Mouse (Mus musculus) forebrain, embryonic 14.5 days (tissue): ENCODE results near the gene Zmynd11. TPM values are rescaled to one million over a fixed set of nuclear protein-coding genes. Genes with fewer than 3 reads are reported as not detected.

Experiments
- ATAC-seq: fragments of 200-750 bp; cut with Nextera tagmentation; 2 replicates; pipeline ENCODE4 v1.8.0; 2017; ENCODE audit warnings: mild to moderate bottlenecking, moderate library complexity
- DNase-seq: peaks from one replicate; pipeline ENCODE4 v3.0.0-alpha.2; 2015; ENCODE audit warnings: low spot score
- H3K27ac ChIP-seq: fragments of 300-500 bp; sonication (generic); 2 replicates; pipeline ENCODE4 v1.5.1; 2014; ENCODE audit warnings: low read depth, mild to moderate bottlenecking, control low read depth, low read length, moderate library complexity
- H3K27me3 ChIP-seq: fragments of 300-500 bp; sonication (generic); replicated peaks from 2 replicates; pipeline ENCODE4 v1.6.1; 2014; ENCODE audit warnings: low read length, control low read depth, mixed read lengths; ENCODE audit not compliant: control insufficient read depth, insufficient read depth
- H3K36me3 ChIP-seq: fragments of 300-500 bp; sonication (generic); 2 replicates; pipeline ENCODE4 v1.6.1; 2014; ENCODE audit warnings: low read length, control low read depth; ENCODE audit not compliant: control insufficient read depth, insufficient read depth
- H3K4me1 ChIP-seq: fragments of 300-500 bp; sonication (generic); 2 replicates; pipeline ENCODE4 v1.6.1; 2014; ENCODE audit warnings: antibody characterized with exemption, low read length, control low read depth; ENCODE audit not compliant: control insufficient read depth, insufficient read depth
- H3K4me2 ChIP-seq: fragments of 300-500 bp; sonication (generic); 2 replicates; pipeline ENCODE4 v1.6.1; 2014; ENCODE audit warnings: mild to moderate bottlenecking, control low read depth, low read length
- H3K4me3 ChIP-seq: fragments of 300-500 bp; sonication (generic); 2 replicates; pipeline ENCODE4 v1.5.1; 2014; ENCODE audit warnings: low read depth, low read length, control low read depth
- H3K9ac ChIP-seq: fragments of 300-500 bp; sonication (generic); 2 replicates; pipeline ENCODE4 v1.6.1; 2014; ENCODE audit warnings: mild to moderate bottlenecking, low read length, control low read depth, moderate library complexity
- H3K9me3 ChIP-seq: fragments of 300-500 bp; sonication (generic); replicated peaks from 2 replicates; pipeline ENCODE4 v1.6.1; 2016; ENCODE audit warnings: low read length, control low read depth, mixed read lengths; ENCODE audit not compliant: control insufficient read depth
- WGBS: fragments of 180-500 bp; shearing (Covaris S2); extraction: QIAGEN DNeasy Blood & Tissue Kit; methylation state at CpG from one replicate; pipeline ENCODE4 v1.1.7; 2014; 5-methylcytosine and 5-hydroxymethylcytosine counted together
- polyA plus RNA-seq: library from polyadenylated mRNA; unstranded; fragments of >200 nt; fragmentation: Nextera tagmentation; extraction: Ambion mirVana; gene quantifications from 2 replicates; pipeline ENCODE4 v1.2.1, GENCODE M21; 2014

Zmynd11 gene
- polyA plus RNA-seq, 1 experiment from 2014 or later: 148 TPM

DNA sequence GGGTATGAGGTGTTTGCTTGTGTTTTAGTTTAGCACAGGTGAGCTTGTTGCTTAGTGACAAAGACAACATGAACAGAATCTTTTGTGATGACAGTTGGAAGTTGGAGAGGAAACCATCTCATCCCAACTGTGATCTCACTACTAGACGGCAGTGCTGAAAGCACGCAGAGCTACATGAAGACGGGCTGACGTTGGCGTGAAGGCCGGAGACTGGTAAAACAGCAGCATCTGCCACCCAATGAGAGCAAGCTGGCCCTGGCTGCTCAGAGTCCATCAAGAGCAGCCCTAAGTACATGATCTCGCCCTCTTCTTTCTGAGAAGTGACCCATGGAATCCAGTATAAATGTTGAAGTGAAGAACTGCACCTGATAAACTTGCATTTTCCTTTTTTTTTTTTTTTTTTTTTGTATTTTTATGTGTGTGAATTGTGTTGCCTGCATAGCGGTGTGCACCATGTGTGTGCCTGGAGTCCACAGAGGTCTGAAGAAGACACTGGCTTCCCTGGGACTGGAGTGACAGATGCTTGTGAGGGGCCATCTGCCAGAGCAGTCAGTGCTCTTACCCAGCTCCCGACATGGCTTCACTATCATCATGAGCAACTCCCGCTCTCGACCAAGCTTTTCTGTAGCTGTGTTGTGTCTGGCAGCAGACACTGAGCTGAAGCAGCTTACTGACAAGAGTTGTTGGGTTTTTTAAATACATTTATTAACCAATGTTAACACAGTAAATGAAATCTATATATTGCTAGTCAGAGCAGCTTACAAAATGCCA is 80.8 kb downstream of the Zmynd11 start:
- H3K36me3 ChIP-seq: peaks cover 73% of the 10 kb centered on the region
- WGBS: 84% methylated on average over 11 of the region's 11 CpGs
- no peak overlapping the region for H3K9ac ChIP-seq

DNA sequence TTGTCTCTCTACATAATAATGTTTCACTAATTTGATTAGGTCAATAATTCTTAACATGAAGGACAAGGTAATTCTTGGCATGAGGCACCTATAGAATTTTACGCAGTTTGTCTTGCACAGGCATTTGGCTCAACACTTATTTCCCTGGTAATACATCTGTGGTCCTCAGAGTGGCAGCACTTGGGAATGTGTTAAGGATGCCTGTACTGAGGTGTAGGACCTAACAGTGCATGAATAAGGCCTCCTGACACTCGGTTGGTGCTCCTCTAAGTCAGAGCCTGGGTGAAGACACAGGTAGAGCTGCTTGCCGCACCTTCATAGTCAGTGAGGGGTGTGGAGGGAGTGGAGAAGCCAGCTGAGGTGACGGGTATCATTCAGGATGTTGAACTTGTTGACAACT is 81.8 kb downstream of the Zmynd11 start:
- WGBS: 94% methylated on average over 4 of the region's 4 CpGs

More for the DNA sequence above, 80.8 kb downstream of the Zmynd11 start:
- no peaks in the 10 kb centered on the region for H3K4me1 ChIP-seq
- H3K4me2 ChIP-seq: no peak overlapping the region
- no peaks in the 10 kb centered on the region for H3K27me3 ChIP-seq
- H3K27ac ChIP-seq: no peak overlapping the region
- H3K4me3 ChIP-seq: no peak overlapping the region
- H3K9me3 ChIP-seq: no peaks in the 10 kb centered on the region
- ATAC-seq (0 out of 2 replicates have a peak, but pooled peaks have one; percentile 43), DNase-seq (no peak)

DNA sequence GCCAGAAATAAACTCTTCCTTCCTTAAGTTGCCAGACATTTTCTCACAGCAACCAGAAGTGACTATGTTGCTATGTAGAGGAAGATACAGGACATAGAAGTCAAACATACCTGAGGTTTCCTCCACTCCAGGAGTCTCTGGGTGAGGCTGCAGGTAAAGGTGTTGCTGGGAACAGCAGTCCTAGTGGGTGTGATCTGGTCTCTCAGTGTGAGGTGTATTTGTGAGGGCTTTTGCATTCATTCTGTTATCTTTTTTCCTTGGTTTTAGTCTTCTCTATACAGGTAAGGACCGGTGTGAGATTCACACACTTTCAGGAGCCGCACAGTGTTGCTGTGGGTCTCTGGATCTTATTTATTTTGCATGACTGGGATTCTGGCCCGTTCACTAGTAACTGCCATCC is 83.6 kb downstream of the Zmynd11 start:
- WGBS: 100% methylated on average over 3 of the region's 3 CpGs
- DNase-seq (no peak), ATAC-seq (no peak)
- H3K4me1 ChIP-seq: no peaks in the 10 kb centered on the region
- H3K4me2 ChIP-seq: no peak overlapping the region
- no peak overlapping the region for H3K27ac ChIP-seq
- no peak overlapping the region for H3K9ac ChIP-seq
- H3K27me3 ChIP-seq: no peaks in the 10 kb centered on the region
- H3K9me3 ChIP-seq: no peaks in the 10 kb centered on the region; the same call in 1 of the 2 replicates
- H3K36me3 ChIP-seq: peaks cover 44% of the 10 kb centered on the region
- no peak overlapping the region for H3K4me3 ChIP-seq

More for the DNA sequence above, 81.8 kb downstream of the Zmynd11 start:
- H3K4me3 ChIP-seq: no peak overlapping the region
- no peaks in the 10 kb centered on the region for H3K4me1 ChIP-seq
- ATAC-seq (peak; percentile 29; the same call in 1 of the 2 replicates), DNase-seq (no peak)
- no peak overlapping the region for H3K4me2 ChIP-seq
- no peak overlapping the region for H3K27ac ChIP-seq
- peaks cover 62% of the 10 kb centered on the region for H3K36me3 ChIP-seq
- no peaks in the 10 kb centered on the region for H3K9me3 ChIP-seq
- H3K9ac ChIP-seq: no peak overlapping the region
- H3K27me3 ChIP-seq: no peaks in the 10 kb centered on the region

DNA sequence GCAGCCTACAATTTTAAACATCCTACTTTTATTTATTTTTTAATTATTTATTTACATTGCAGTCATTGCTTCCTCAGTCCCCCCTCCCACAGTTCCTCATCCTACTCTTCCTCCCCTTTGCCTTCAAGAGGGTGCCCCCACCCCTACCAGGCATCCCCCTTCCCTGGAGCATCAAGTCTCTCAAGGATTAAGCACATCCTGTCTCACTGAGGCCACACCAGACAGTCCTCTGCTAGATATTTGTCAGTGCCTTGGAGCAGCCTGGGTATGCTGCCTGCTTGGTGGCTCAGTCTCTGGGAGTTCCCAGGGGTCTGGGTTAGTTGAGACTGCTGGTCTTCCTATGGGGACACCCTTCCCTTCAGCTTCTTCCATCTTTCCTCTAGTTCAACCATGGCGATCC is 91.0 kb downstream of the Zmynd11 start:
- peaks cover 6% of the 10 kb centered on the region; the same call in 1 of the 2 replicates for H3K9me3 ChIP-seq
- H3K36me3 ChIP-seq: peaks cover 10% of the 10 kb centered on the region; the same call in 1 of the 2 replicates
- H3K9ac ChIP-seq: no peak overlapping the region
- ATAC-seq (no peak), DNase-seq (no peak)
- no peaks in the 10 kb centered on the region for H3K27me3 ChIP-seq
- no peak overlapping the region for H3K4me3 ChIP-seq
- WGBS: 94% methylated on average over 1 of the region's 1 CpGs
- H3K27ac ChIP-seq: no peak overlapping the region
- no peaks in the 10 kb centered on the region for H3K4me1 ChIP-seq
- no peak overlapping the region for H3K4me2 ChIP-seq

DNA sequence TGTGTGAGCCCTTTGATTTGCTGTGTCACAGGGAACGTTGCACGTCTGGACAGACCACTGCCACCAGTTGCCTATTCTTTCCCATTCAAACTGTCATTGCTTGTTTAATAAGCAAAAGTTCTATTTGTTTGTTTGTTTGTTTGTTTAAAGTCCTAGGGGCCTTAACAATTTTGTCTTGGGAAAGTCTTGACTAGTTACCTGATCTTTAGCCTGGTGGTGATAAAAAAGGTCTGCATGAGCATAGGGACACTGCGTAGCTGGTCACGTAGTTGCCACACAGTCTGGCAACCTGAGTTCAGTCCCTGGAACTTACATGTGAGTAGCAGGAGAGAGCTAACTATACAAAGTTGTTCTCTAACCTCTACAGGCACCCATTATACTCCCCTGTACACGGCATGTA is 95.9 kb downstream of the Zmynd11 start:
- Histone ChIP-seq H3K36me3 (peaks cover 13% of the 10 kb centered on the region; the same call in 1 of the 2 replicates), H3K4me2 (no peak overlapping the region), H3K4me3 (no peak overlapping the region), H3K9me3 (no peaks in the 10 kb centered on the region), H3K4me1 (no peaks in the 10 kb centered on the region), H3K9ac (no peak overlapping the region), H3K27me3 (no peaks in the 10 kb centered on the region), H3K27ac (no peak overlapping the region)
- DNase-seq (no peak), ATAC-seq (no peak)
- WGBS: 90% methylated on average over 5 of the region's 5 CpGs

DNA sequence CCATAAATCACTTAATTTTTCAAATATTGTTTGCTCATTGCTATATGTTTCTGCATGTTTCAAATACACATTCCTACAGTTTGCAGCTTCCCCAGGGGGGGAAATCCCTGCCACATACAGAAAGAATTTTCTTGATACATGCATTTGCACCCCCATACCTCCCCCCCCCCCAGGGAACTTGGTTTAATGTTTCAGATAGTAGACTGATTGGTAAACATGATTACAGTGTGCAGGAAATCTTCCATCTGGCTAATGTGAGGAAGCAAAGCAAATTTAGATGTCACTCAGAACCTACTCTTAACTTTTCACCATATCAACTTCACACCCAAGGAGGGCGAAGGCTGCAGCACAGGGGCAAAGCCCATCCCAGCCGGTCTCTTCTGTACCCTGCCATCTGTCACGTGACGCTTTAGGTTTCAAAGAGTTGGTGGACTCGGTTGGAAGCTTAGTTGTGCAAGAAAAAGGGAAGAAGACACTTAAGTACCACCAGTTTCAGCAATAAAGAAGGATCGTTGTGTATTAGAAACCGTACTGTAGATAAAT is 97.1 kb downstream of the Zmynd11 start:
- Histone ChIP-seq H3K4me2 (no peak overlapping the region), H3K27me3 (no peaks in the 10 kb centered on the region), H3K36me3 (peaks cover 19% of the 10 kb centered on the region; the same call in 1 of the 2 replicates), H3K4me1 (no peaks in the 10 kb centered on the region), H3K27ac (no peak overlapping the region), H3K9ac (no peak overlapping the region), H3K4me3 (no peak overlapping the region), H3K9me3 (no peaks in the 10 kb centered on the region)
- 85% methylated on average over 7 of the region's 7 CpGs for WGBS
- DNase-seq (no peak), ATAC-seq (no peak)

DNA sequence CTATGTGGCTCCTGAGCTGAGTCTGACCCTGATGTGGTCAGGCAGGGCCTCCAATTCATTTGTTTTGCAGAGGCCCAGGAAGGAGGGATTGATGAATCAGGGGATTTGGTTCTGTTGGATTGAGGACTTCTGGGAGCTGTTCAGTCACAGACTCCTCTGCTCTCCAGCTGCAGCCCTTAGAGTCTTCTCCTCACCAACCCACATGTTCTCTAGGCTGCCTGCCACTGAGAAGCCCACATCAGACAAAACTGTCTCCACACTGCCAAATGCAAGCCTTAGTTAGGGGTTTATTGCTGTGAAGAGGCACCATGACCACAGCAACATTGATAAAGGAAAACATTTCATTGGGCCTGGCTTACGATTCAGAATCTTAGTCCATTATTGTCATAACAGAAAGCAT is 101.5 kb downstream of the Zmynd11 start:
- WGBS: 90% methylated on average over 1 of the region's 1 CpGs
- H3K4me3 ChIP-seq: no peak overlapping the region
- H3K9ac ChIP-seq: no peak overlapping the region

DNA sequence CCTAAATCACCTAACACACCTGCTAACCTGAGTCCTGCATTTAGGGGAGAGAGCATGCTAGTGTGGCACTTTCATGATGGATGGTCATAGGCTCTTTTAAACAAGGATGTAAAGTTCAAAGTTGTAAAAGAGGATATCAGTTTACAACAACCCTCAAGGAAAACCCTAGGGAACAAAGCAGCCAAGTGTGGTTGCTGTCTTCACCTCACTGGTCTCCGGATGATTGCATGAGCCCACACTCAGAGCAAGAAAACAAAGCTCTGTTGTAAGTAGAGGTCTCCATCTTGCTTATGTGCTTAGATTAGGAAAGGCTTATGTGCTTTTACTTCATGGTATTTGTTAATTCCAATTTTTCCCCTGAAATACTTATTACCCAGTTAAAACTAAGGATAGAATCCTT is 104.4 kb downstream of the Zmynd11 start:
- Histone ChIP-seq H3K4me1 (no peaks in the 10 kb centered on the region), H3K9ac (no peak overlapping the region), H3K27ac (no peak overlapping the region), H3K4me2 (no peak overlapping the region), H3K4me3 (no peak overlapping the region), H3K36me3 (peaks cover 50% of the 10 kb centered on the region), H3K9me3 (no peaks in the 10 kb centered on the region), H3K27me3 (no peaks in the 10 kb centered on the region)
- WGBS: 85% methylated on average over 1 of the region's 1 CpGs
- ATAC-seq (no peak), DNase-seq (no peak)

More for the DNA sequence above, 101.5 kb downstream of the Zmynd11 start:
- peaks cover 36% of the 10 kb centered on the region for H3K36me3 ChIP-seq
- no peaks in the 10 kb centered on the region for H3K27me3 ChIP-seq
- ATAC-seq (no peak), DNase-seq (no peak)
- H3K4me1 ChIP-seq: no peaks in the 10 kb centered on the region
- no peak overlapping the region for H3K4me2 ChIP-seq
- no peak overlapping the region for H3K27ac ChIP-seq
- no peaks in the 10 kb centered on the region for H3K9me3 ChIP-seq

DNA sequence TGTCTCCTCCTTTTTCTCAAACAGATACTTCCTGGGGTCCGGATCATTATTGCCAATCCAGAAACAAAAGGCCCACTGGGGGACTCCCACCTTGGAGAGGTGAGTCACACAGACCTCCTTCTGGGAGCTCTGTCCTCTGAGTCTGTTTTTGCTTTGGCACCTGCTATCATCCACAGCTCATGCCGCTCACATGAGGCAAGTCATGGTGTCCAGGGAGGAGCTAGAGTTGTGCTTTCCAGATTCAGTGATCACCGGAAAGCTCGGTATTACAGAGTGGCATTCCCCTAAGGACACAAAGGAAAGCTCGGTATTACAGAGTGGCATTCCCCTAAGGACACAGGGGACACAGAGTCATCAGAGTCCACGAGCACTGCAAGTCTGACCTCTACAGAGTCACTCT is 108.5 kb downstream of the Zmynd11 start:
- Histone ChIP-seq H3K4me1 (no peaks in the 10 kb centered on the region), H3K36me3 (peaks cover 31% of the 10 kb centered on the region), H3K9me3 (no peaks in the 10 kb centered on the region), H3K9ac (no peak overlapping the region), H3K27ac (no peak overlapping the region), H3K27me3 (no peaks in the 10 kb centered on the region), H3K4me3 (no peak overlapping the region), H3K4me2 (no peak overlapping the region)
- no peak for ATAC-seq
- DNase-seq: no peak
- 96% methylated on average over 6 of the region's 6 CpGs for WGBS
